10 mouse cellular contexts compared by ENCODE assay signal in the genomic region with DNA sequence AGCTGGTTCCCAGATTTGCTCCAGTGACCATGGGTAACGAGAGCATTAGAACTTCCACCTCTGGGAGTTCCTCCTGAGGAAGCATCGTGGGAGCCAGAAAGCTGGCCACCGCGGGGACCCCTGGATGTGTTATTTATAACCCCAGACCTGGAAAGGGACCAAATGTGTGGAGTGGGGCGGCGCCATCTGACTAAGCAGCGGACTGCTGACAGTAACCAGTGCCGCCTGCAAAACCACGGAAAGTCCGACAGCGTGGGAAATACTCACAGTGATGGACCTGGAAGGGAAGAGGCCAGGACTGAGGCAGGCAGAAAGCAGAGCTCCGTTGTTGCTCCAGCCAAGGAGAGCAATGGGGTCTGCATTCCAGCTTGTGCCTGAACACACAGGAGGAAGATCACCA. TPM values are rescaled to one million over a fixed set of nuclear protein-coding genes. Genes with fewer than 3 reads are reported as not detected.
DNase-seq lines count a peak whose midpoint lies in the region; ATAC-seq and TF ChIP-seq lines count a peak whose summit lies in the region.
"Had no signal": no experiment of that assay in that cellular context is flagged by ENCODE, and none has a peak within 500 bp of the region (broad histone marks: within the 10 kb centered on the region; RNA-seq: fewer than 3 reads in every experiment).

Gene Notch1 (minus strand): TSS at position 389 of the 400 bp plus-strand sequence.

- H3K27me3 ChIP-seq in intestine, embryonic 15.5 days (replicated peaks), result no peaks in the 10 kb centered on the region
- no peaks in the 10 kb centered on the region for H3K27me3 ChIP-seq in limb, embryonic 12.5 days
- H3K27me3 ChIP-seq: CH12.LX; liver, embryonic 13.5 days had no signal

- no peak for DNase-seq in layer of hippocampus, adult 18-20 months (ENCODE audit: low spot score in 2 of 2)
- no peak for DNase-seq in layer of hippocampus, adult 11-12 months (ENCODE audit: low spot score)
- DNase-seq in heart, adult 11 months, result peak; percentile 99
- DNase-seq in spleen, postnatal 4 days (ENCODE audit: low spot score in 2 of 2), result no peak
- DNase-seq: liver, embryonic 13.5 days had no signal

- H3K9ac ChIP-seq in intestine, embryonic 15.5 days, result no peak within 1 kb of the TSS
- H3K9ac ChIP-seq in limb, embryonic 12.5 days (replicated peaks), result no peak within 1 kb of the TSS
- H3K9ac ChIP-seq: liver, embryonic 13.5 days had no signal

- TF ChIP-seq POLR2A in bone marrow macrophage, adult 2 months (IDR thresholded peaks at IDR 0.05; ENCODE audit: borderline replicate concordance, low read depth, low read length), result no peak

- H3K27ac ChIP-seq in bone marrow macrophage, adult 2 months (ENCODE audit: insufficient read depth, low read depth, low read length), result no peak within 1 kb of the TSS
- peak within 1 kb of the TSS; percentile 66 for H3K27ac ChIP-seq in intestine, embryonic 15.5 days
- H3K27ac ChIP-seq in limb, embryonic 12.5 days, result peak within 1 kb of the TSS; percentile 80
- H3K27ac ChIP-seq: liver, embryonic 13.5 days had no signal

- ATAC-seq in intestine, embryonic 15.5 days, result peak; percentile 65
- no peak for ATAC-seq in limb, embryonic 12.5 days (ENCODE audit: insufficient number of reproducible peaks, insufficient read depth, low FRiP score, low TSS enrichment, low read depth)
- no peak for ATAC-seq in neutrophil, adult 5-6 weeks (ENCODE audit: extremely low read depth, insufficient number of reproducible peaks, low FRiP score, poor library complexity, severe bottlenecking)

- no peak for TF ChIP-seq CTCF in bone marrow macrophage, adult 2 months (IDR thresholded peaks at IDR 0.05; ENCODE audit: low read depth, low read length)

- H3K9me3 ChIP-seq in intestine, embryonic 15.5 days, result no peaks in the 10 kb centered on the region
- H3K9me3 ChIP-seq in limb, embryonic 12.5 days, result no peaks in the 10 kb centered on the region
- H3K9me3 ChIP-seq: liver, embryonic 13.5 days had no signal

- no peaks in the 10 kb centered on the region for H3K36me3 ChIP-seq in intestine, embryonic 15.5 days
- no peaks in the 10 kb centered on the region for H3K36me3 ChIP-seq in limb, embryonic 12.5 days
- H3K36me3 ChIP-seq: liver, embryonic 13.5 days had no signal

- peak within 1 kb of the TSS; percentile 28; the same call in 1 of the 2 replicates for H3K4me2 ChIP-seq in intestine, embryonic 15.5 days (replicated peaks)
- peak within 1 kb of the TSS; percentile 19 for H3K4me2 ChIP-seq in limb, embryonic 12.5 days
- H3K4me2 ChIP-seq: liver, embryonic 13.5 days had no signal

- no peak within 1 kb of the TSS for H3K4me3 ChIP-seq in bone marrow macrophage, adult 2 months (ENCODE audit: insufficient read depth, low read length)
- H3K4me3 ChIP-seq in intestine, embryonic 15.5 days (replicated peaks), result no peak within 1 kb of the TSS
- no peak within 1 kb of the TSS for H3K4me3 ChIP-seq in limb, embryonic 12.5 days (replicated peaks)
- H3K4me3 ChIP-seq: liver, embryonic 13.5 days had no signal

- H3K4me1 ChIP-seq in bone marrow macrophage, adult 2 months (ENCODE audit: control insufficient read depth, insufficient read depth, low read length), result peaks cover 10% of the 10 kb centered on the region
- peaks cover 33% of the 10 kb centered on the region for H3K4me1 ChIP-seq in intestine, embryonic 15.5 days (replicated peaks)
- peaks cover 35% of the 10 kb centered on the region for H3K4me1 ChIP-seq in limb, embryonic 12.5 days (replicated peaks)

- 32% methylated on average over 12 of the region's 12 CpGs for WGBS in intestine, embryonic 15.5 days
- WGBS in limb, embryonic 12.5 days, result 21% methylated on average over 12 of the region's 12 CpGs

RNA-seq across cellular contexts. Expression of gene Notch1, which starts in this region (rescaled TPM):
- 10 to 100 TPM; 26.4 to 26.9 TPM for total RNA-seq in layer of hippocampus, adult 18-20 months (2021)
- 27.6 and 36.4 TPM in 2 replicates for polyA plus RNA-seq in bone marrow macrophage, adult 2 months (2012; ENCODE audit: insufficient read depth, insufficient read length, missing spikeins)
- 11.3 and 12.2 TPM in 2 replicates for polyA plus RNA-seq in intestine, embryonic 15.5 days (2015; fragmentation: Nextera tagmentation; extraction: Ambion mirVana)
- 13.7 and 14.0 TPM in 2 replicates for polyA plus RNA-seq in limb, embryonic 12.5 days (2016; fragmentation: Nextera tagmentation; extraction: Ambion mirVana)
- total RNA-seq in neutrophil, adult 5-6 weeks (2017), result 46.5 and 48.8 TPM in 2 replicates
